Mouse (Mus musculus) liver, embryonic 16.5 days (tissue): ENCODE measurements at regions not wholly inside any gene's neighbourhood (a gene's known extent, or its start where the extent isn't known, plus 50 kb on each side); places are given as distances from the start of the nearest gene placed in this dataset.

Source experiments
- ATAC-seq: fragments of 200-750 bp; cut with Nextera tagmentation; 2 replicates; pipeline ENCODE4 v1.8.0; 2017; ENCODE audit warnings: low read depth, mild to moderate bottlenecking, moderate number of reproducible peaks, moderate library complexity
- H3K27ac ChIP-seq: fragments of 300-500 bp; sonication (generic); 2 replicates; pipeline ENCODE4 v1.5.1; 2014; ENCODE audit warnings: mild to moderate bottlenecking, low read length
- H3K27me3 ChIP-seq: fragments of 300-500 bp; sonication (generic); 2 replicates; pipeline ENCODE4 v1.6.1; 2014; ENCODE audit warnings: low read depth, low read length, mixed read lengths; ENCODE audit not compliant: control insufficient read depth, insufficient read depth
- H3K36me3 ChIP-seq: fragments of 300-500 bp; sonication (generic); 2 replicates; pipeline ENCODE4 v1.6.1; 2014; ENCODE audit warnings: mild to moderate bottlenecking; ENCODE audit not compliant: control insufficient read depth, insufficient read depth
- H3K4me1 ChIP-seq: fragments of 300-500 bp; sonication (generic); 2 replicates; pipeline ENCODE4 v1.6.1; 2014; ENCODE audit warnings: low read depth, low read length, mixed read lengths; ENCODE audit not compliant: control insufficient read depth
- H3K4me2 ChIP-seq: fragments of 300-500 bp; sonication (generic); 2 replicates; pipeline ENCODE4 v1.6.1; 2014; ENCODE audit warnings: low read depth, low read length, mixed read lengths
- H3K4me3 ChIP-seq: fragments of 300-500 bp; sonication (generic); 2 replicates; pipeline ENCODE4 v1.5.1; 2014; ENCODE audit warnings: low read depth, mild to moderate bottlenecking, low read length
- H3K9ac ChIP-seq: fragments of 300-500 bp; sonication (generic); 2 replicates; pipeline ENCODE4 v1.6.1; 2014; ENCODE audit warnings: low read depth, low read length
- H3K9me3 ChIP-seq: fragments of 300-500 bp; sonication (generic); replicated peaks from 2 replicates; pipeline ENCODE4 v1.6.1; 2016; ENCODE audit warnings: low read length; ENCODE audit not compliant: control insufficient read depth
- WGBS: fragments of 180-500 bp; shearing (Covaris S2); extraction: QIAGEN DNeasy Blood & Tissue Kit; methylation state at CpG from one replicate; pipeline ENCODE4 v1.1.7; 2014; ENCODE audit not compliant: insufficient replicate concordance; 5-methylcytosine and 5-hydroxymethylcytosine counted together

GRCm38 (mm10) chr16:73769729-73770128, 641.9 kb downstream of the Robo2 start:
- ATAC-seq = 0 out of 2 replicates have a peak, but pooled peaks have one; percentile 9
- Histone ChIP-seq H3K9me3 (no peaks in the 10 kb centered on the region), H3K4me1 (no peaks in the 10 kb centered on the region), H3K36me3 (no peaks in the 10 kb centered on the region), H3K4me3 (no peak overlapping the region), H3K27me3 (no peaks in the 10 kb centered on the region), H3K9ac (no peak overlapping the region), H3K4me2 (no peak overlapping the region), H3K27ac (no peak overlapping the region)
- WGBS = 63% methylated on average over 5 of the region's 5 CpGs

GRCm38 (mm10) chr16:73768706-73769105, 642.9 kb downstream of the Robo2 start:
- ATAC-seq = no peak
- Histone ChIP-seq H3K9me3 (no peaks in the 10 kb centered on the region), H3K27me3 (no peaks in the 10 kb centered on the region), H3K4me3 (no peak overlapping the region), H3K4me2 (no peak overlapping the region), H3K27ac (no peak overlapping the region), H3K9ac (no peak overlapping the region), H3K4me1 (no peaks in the 10 kb centered on the region), H3K36me3 (no peaks in the 10 kb centered on the region)
- 52% methylated on average over 2 of the region's 2 CpGs for WGBS

GRCm38 (mm10) chr16:73765184-73765583, 646.4 kb downstream of the Robo2 start:
- no peak for ATAC-seq
- H3K27me3 ChIP-seq = no peaks in the 10 kb centered on the region
- H3K9me3 ChIP-seq = no peaks in the 10 kb centered on the region
- H3K4me2 ChIP-seq = no peak overlapping the region
- 67% methylated on average over 3 of the region's 3 CpGs for WGBS
- no peak overlapping the region for H3K27ac ChIP-seq
- H3K36me3 ChIP-seq = no peaks in the 10 kb centered on the region
- no peak overlapping the region for H3K4me3 ChIP-seq
- no peak overlapping the region for H3K9ac ChIP-seq
- no peaks in the 10 kb centered on the region for H3K4me1 ChIP-seq

GRCm38 (mm10) chr16:73760921-73761320, 650.7 kb downstream of the Robo2 start:
- no peak for ATAC-seq

GRCm38 (mm10) chr16:73758872-73759271, 652.8 kb downstream of the Robo2 start:
- Histone ChIP-seq H3K4me3 (no peak overlapping the region), H3K4me1 (no peaks in the 10 kb centered on the region), H3K9ac (no peak overlapping the region), H3K27ac (no peak overlapping the region), H3K27me3 (no peaks in the 10 kb centered on the region), H3K9me3 (no peaks in the 10 kb centered on the region), H3K36me3 (no peaks in the 10 kb centered on the region), H3K4me2 (no peak overlapping the region)
- no peak for ATAC-seq
- WGBS = 57% methylated on average over 5 of the region's 5 CpGs

More at GRCm38 (mm10) chr16:73760921-73761320, 650.7 kb downstream of the Robo2 start:
- 57% methylated on average over 3 of the region's 3 CpGs for WGBS
- no peaks in the 10 kb centered on the region for H3K36me3 ChIP-seq
- no peak overlapping the region for H3K9ac ChIP-seq
- H3K4me1 ChIP-seq = no peaks in the 10 kb centered on the region
- H3K9me3 ChIP-seq = no peaks in the 10 kb centered on the region
- no peaks in the 10 kb centered on the region for H3K27me3 ChIP-seq
- H3K4me3 ChIP-seq = no peak overlapping the region
- no peak overlapping the region for H3K27ac ChIP-seq
- H3K4me2 ChIP-seq = no peak overlapping the region

GRCm38 (mm10) chr16:73754302-73754701, 657.3 kb downstream of the Robo2 start:
- H3K4me2 ChIP-seq = no peak overlapping the region
- no peaks in the 10 kb centered on the region for H3K4me1 ChIP-seq
- no peaks in the 10 kb centered on the region for H3K9me3 ChIP-seq
- no peak overlapping the region for H3K4me3 ChIP-seq
- no peaks in the 10 kb centered on the region for H3K27me3 ChIP-seq
- ATAC-seq = no peak
- no peak overlapping the region for H3K27ac ChIP-seq
- 74% methylated on average over 5 of the region's 5 CpGs for WGBS
- no peaks in the 10 kb centered on the region for H3K36me3 ChIP-seq
- H3K9ac ChIP-seq = no peak overlapping the region

GRCm38 (mm10) chr16:73728297-73728696, 683.3 kb downstream of the Robo2 start:
- no peak overlapping the region for H3K9ac ChIP-seq
- no peak overlapping the region for H3K4me2 ChIP-seq
- no peak for ATAC-seq
- H3K27ac ChIP-seq = no peak overlapping the region
- H3K36me3 ChIP-seq = no peaks in the 10 kb centered on the region
- no peaks in the 10 kb centered on the region for H3K9me3 ChIP-seq
- no peaks in the 10 kb centered on the region for H3K27me3 ChIP-seq
- no peaks in the 10 kb centered on the region for H3K4me1 ChIP-seq
- no peak overlapping the region for H3K4me3 ChIP-seq
- WGBS = 68% methylated on average over 7 of the region's 7 CpGs

GRCm38 (mm10) chr16:73719691-73720090, 691.9 kb downstream of the Robo2 start:
- Histone ChIP-seq H3K9me3 (no peaks in the 10 kb centered on the region; the same call in 1 of the 2 replicates), H3K36me3 (no peaks in the 10 kb centered on the region), H3K4me2 (no peak overlapping the region), H3K27ac (no peak overlapping the region), H3K9ac (no peak overlapping the region), H3K4me1 (no peaks in the 10 kb centered on the region), H3K27me3 (no peaks in the 10 kb centered on the region), H3K4me3 (no peak overlapping the region)
- 56% methylated on average over 3 of the region's 3 CpGs for WGBS
- no peak for ATAC-seq

GRCm38 (mm10) chr16:73716301-73716700, 695.3 kb downstream of the Robo2 start:
- no peaks in the 10 kb centered on the region for H3K4me1 ChIP-seq
- H3K27ac ChIP-seq = no peak overlapping the region
- H3K9ac ChIP-seq = no peak overlapping the region
- H3K27me3 ChIP-seq = no peaks in the 10 kb centered on the region
- H3K4me3 ChIP-seq = no peak overlapping the region
- no peak for ATAC-seq
- H3K9me3 ChIP-seq = no peaks in the 10 kb centered on the region; the same call in 1 of the 2 replicates
- H3K36me3 ChIP-seq = no peaks in the 10 kb centered on the region
- H3K4me2 ChIP-seq = no peak overlapping the region
- 8% methylated on average over 5 of the region's 5 CpGs for WGBS
